Comparison of ENCODE assay signal across 17 mouse cellular contexts in the genomic region with DNA sequence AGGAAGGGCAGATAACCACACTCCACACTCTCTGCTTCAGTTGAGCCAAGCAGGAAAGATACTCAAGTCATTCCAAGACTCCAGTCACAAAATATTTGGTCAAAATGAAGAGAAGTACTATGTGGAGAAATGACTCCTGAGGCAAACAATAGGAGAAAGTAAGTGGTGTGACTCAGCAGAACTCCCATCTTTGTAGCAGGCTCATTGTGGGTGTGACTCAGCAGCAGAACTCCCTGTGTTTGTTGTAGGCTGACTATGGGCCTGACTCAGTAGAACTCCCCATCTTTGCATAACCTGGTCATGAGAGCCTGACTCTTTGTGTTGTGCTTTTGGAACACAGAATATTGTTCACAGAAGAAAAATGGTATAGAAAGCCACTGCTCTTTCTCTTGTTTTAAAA.
"Had no signal": no experiment of that assay in that cellular context is flagged by ENCODE, and none has a peak within 500 bp of the region (broad histone marks: within the 10 kb centered on the region; RNA-seq: fewer than 3 reads in every experiment).

No protein-coding gene starts in this region.

- H3K36me3 ChIP-seq: limb, embryonic 12.5 days; liver, embryonic 13.5 days; lung, embryonic 15.5 days had no signal

- ATAC-seq: liver, postnatal 0 days had no signal

- H3K27ac ChIP-seq: limb, embryonic 12.5 days; liver, embryonic 13.5 days; lung, embryonic 15.5 days; macrophage; midbrain, embryonic 12.5 days; neural tube, embryonic 12.5 days had no signal

- H3K4me1 ChIP-seq: limb, embryonic 12.5 days; liver, embryonic 13.5 days; lung, embryonic 15.5 days; neural tube, embryonic 12.5 days had no signal

- DNase-seq: kidney, postnatal 14 days; layer of hippocampus, postnatal 36 days; liver; liver, embryonic 13.5 days; liver, postnatal 0 days; lung, postnatal 14 days; retina, postnatal 1 day; right cerebral cortex, postnatal 4 days; spleen, adult 18-20 months; thymus, adult 18-20 months; thymus, postnatal 14 days had no signal

- H3K9me3 ChIP-seq: limb, embryonic 12.5 days; liver, embryonic 13.5 days; lung, embryonic 15.5 days; midbrain, embryonic 12.5 days; neural tube, embryonic 12.5 days had no signal

- H3K9ac ChIP-seq: limb, embryonic 12.5 days; liver, embryonic 13.5 days; liver, postnatal 0 days; lung, embryonic 15.5 days; midbrain, embryonic 12.5 days; neural tube, embryonic 12.5 days had no signal

- H3K4me2 ChIP-seq: limb, embryonic 12.5 days; liver, embryonic 13.5 days; lung, embryonic 15.5 days; midbrain, embryonic 12.5 days; neural tube, embryonic 12.5 days had no signal

- H3K4me3 ChIP-seq: limb, embryonic 12.5 days; liver, embryonic 13.5 days; lung, embryonic 15.5 days; midbrain, embryonic 12.5 days; myocyte; neural tube, embryonic 12.5 days had no signal

- H3K27me3 ChIP-seq: limb, embryonic 12.5 days; liver, embryonic 13.5 days; lung, embryonic 15.5 days; midbrain, embryonic 12.5 days; neural tube, embryonic 12.5 days had no signal
